Mouse (Mus musculus) neutrophil, adult 59 days (primary cell): ENCODE results near the gene Far2. TPM values are rescaled to one million over a fixed set of nuclear protein-coding genes. Genes with fewer than 3 reads are reported as not detected.

Source experiments
- total RNA-seq, 2 experiments: library from RNA; stranded (reverse); gene quantifications; 1 replicate in 1 of 2; 2 replicates in 1 of 2; pipeline ENCODE4 v1.2.4; 2023

The Far2 gene
- total RNA-seq = 1 to 10 TPM; 6.6 to 8.7 TPM

GRCm38 (mm10) chr6:148046881-148047649 lies at the start of gene Far2:
Gene Far2 (plus strand): TSS chr6:148047259.

GRCm38 (mm10) chr6:148211897-148212680 lies 165.0 kb downstream of the Far2 start, which contains the start of gene Ergic2:
Gene Ergic2 (minus strand): TSS chr6:148212374.

Other genes with a start within 250 kb of the Far2 start
- gene Ergic2, start 165.1 kb downstream of the Far2 start, total RNA-seq = 10 to 100 TPM; 54.3 to 69.8 TPM